Mouse (Mus musculus): ENCODE results near the gene Tmem41b. TPM values are rescaled to one million over a fixed set of nuclear protein-coding genes. Genes with fewer than 3 reads are reported as not detected.

Gene Tmem41b
- polyA plus RNA-seq, 1 experiment from 2014 or later: 62.6 TPM

- H3K9ac ChIP-seq (replicated peaks): peak overlapping the region; percentile 92
- peak overlapping the region; percentile 72 for H3K4me3 ChIP-seq (replicated peaks)
- WGBS: 8% methylated on average over 18 of the region's 18 CpGs
- peak overlapping the region; percentile 86 for H3K4me2 ChIP-seq
- H3K36me3 ChIP-seq: no peaks in the 10 kb centered on the region
- H3K27me3 ChIP-seq (replicated peaks): no peaks in the 10 kb centered on the region
- H3K9me3 ChIP-seq (replicated peaks): no peaks in the 10 kb centered on the region
- H3K27ac ChIP-seq (replicated peaks): peak overlapping the region; percentile 95
- ATAC-seq (ENCODE audit: low FRiP score): peak; percentile 11; the same call in 1 of the 2 replicates
- peaks cover 51% of the 10 kb centered on the region for H3K4me1 ChIP-seq
Measured at GRCm38 (mm10) chr7:109958843-109959715, 27.6 kb downstream of the Tmem41b start.

GRCm38 (mm10) chr7:109957996-109958789, 28.5 kb downstream of the Tmem41b start:
- Histone ChIP-seq H3K9me3 (replicated peaks) (no peaks in the 10 kb centered on the region), H3K27me3 (replicated peaks) (no peaks in the 10 kb centered on the region), H3K9ac (replicated peaks) (peak overlapping the region; percentile 92; the same call in 1 of the 2 replicates), H3K36me3 (no peaks in the 10 kb centered on the region), H3K4me2 (peak overlapping the region; percentile 86), H3K4me1 (peaks cover 54% of the 10 kb centered on the region), H3K4me3 (replicated peaks) (peak overlapping the region; percentile 72), H3K27ac (replicated peaks) (peak overlapping the region; percentile 95; the same call in 1 of the 2 replicates)
- 56% methylated on average over 8 of the region's 8 CpGs for WGBS
- ATAC-seq (ENCODE audit: low FRiP score): no peak

DNA sequence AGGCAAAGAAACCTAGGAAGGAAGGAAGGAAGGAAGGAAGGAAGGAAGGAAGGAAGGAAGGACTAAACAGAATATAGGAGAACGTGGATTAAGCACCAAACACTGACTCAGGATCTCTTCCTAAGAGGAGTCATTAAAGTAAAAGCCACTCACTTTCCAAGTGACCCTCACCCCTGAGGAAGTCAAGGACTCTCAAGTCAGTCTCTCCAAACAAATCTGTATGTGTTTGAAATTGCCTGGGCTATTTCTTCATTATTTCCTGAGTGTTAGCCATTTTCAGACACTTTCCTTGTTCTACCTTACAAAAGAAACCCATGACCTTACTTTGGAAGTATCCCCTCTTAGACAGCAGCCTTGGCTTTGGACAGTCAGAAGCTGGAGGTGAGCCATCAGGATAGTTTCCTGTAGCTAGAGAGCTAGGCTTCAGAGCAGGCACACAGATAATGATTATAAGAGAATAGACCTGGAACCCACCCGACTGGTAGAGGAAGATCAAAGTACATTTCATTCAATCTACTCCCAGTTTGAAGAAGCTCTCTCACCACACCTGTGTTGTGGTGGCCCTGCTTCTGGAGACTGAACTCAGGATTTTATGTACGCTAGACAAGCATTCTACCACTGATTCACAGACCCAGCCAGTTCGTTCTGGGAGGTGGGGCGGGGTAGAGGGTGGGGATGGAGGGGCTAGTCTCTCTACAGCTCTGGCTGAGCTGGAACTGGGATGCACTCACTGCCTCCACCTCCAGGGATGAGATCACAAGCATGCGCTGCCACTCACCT, 31.9 kb downstream of the Tmem41b start:
- H3K9ac ChIP-seq (replicated peaks): no peak overlapping the region
- H3K9me3 ChIP-seq (replicated peaks): no peaks in the 10 kb centered on the region
- 71% methylated on average over 6 of the region's 6 CpGs for WGBS
- H3K4me2 ChIP-seq: no peak overlapping the region
- H3K4me3 ChIP-seq (replicated peaks): no peak overlapping the region
- peaks cover 45% of the 10 kb centered on the region for H3K4me1 ChIP-seq
- ATAC-seq (ENCODE audit: low FRiP score): no peak
- no peak overlapping the region for H3K27ac ChIP-seq (replicated peaks)
- H3K36me3 ChIP-seq: no peaks in the 10 kb centered on the region
- H3K27me3 ChIP-seq (replicated peaks): no peaks in the 10 kb centered on the region

- WGBS: 67% methylated on average over 4 of the region's 4 CpGs
- Histone ChIP-seq H3K9me3 (replicated peaks) (no peaks in the 10 kb centered on the region), H3K4me3 (replicated peaks) (no peak overlapping the region), H3K36me3 (no peaks in the 10 kb centered on the region), H3K9ac (replicated peaks) (no peak overlapping the region), H3K27ac (replicated peaks) (no peak overlapping the region), H3K27me3 (replicated peaks) (no peaks in the 10 kb centered on the region), H3K4me2 (no peak overlapping the region), H3K4me1 (peaks cover 18% of the 10 kb centered on the region)
- no peak for ATAC-seq (ENCODE audit: low FRiP score)
Measured at GRCm38 (mm10) chr7:109951297-109951696, 35.4 kb downstream of the Tmem41b start.

DNA sequence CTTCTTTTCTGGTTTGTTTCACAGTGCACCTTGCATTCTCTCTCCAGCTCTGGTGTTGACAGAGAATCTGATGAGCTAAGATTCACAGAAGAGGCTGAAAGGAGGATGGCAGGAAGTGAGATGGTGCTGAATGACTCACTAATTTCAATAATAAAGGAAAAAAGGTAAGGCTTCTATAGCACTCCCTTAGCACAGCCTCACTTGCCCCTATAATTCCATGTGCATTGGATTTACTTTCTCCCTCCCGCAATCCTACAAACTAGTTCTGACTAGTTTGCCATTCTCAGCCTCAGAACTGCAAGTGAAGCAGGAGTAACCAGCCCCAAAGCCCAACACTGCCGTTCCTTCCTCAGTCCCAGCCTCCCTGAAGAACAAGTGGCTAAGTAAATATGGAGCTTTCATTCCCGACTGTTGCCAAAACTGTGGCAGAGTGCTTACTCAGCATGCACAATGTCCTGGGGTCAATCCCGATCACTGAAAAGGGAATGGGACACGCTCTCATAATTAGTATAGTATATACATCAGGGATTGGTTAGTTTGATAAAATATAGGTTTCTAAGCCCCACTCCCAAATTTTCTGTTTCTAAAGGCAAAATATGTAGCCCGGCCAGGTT, 42.2 kb downstream of the Tmem41b start:
- Histone ChIP-seq H3K9ac (replicated peaks) (no peak overlapping the region; the same call in 1 of the 2 replicates), H3K4me1 (peaks cover 7% of the 10 kb centered on the region), H3K9me3 (replicated peaks) (no peaks in the 10 kb centered on the region), H3K4me3 (replicated peaks) (no peak overlapping the region), H3K36me3 (no peaks in the 10 kb centered on the region), H3K27ac (replicated peaks) (0 out of 2 replicates have a peak overlapping the region, but pooled peaks have one; percentile 8), H3K27me3 (replicated peaks) (no peaks in the 10 kb centered on the region), H3K4me2 (no peak overlapping the region)
- WGBS: 52% methylated on average over 6 of the region's 6 CpGs
- ATAC-seq (ENCODE audit: low FRiP score): no peak

DNA sequence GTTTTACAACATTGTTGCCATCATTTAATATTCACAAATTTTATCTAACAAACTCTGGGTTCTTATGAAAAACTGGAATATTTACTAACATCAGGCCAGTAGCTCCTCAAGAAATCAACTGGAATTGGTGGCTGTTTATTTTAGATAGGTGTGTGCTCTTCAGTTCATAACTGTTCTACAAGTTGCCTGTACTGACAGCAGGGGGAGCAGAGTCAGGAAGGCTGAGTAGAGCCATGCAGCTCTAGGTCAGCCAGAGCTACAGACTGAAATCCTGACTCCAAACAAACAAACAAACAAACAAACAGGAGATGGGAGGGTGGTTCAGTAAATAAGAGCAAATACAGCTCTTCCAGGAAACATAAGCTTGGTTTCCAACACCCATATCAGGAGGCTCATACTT, 57.1 kb downstream of the Tmem41b start:
- Histone ChIP-seq H3K36me3 (peaks cover 33% of the 10 kb centered on the region), H3K27ac (replicated peaks) (no peak overlapping the region), H3K9me3 (replicated peaks) (no peaks in the 10 kb centered on the region), H3K4me3 (replicated peaks) (no peak overlapping the region), H3K9ac (replicated peaks) (no peak overlapping the region), H3K27me3 (replicated peaks) (no peaks in the 10 kb centered on the region), H3K4me1 (0 out of 2 replicates have a peak, but pooled peaks cover 11% of the 10 kb centered on the region), H3K4me2 (no peak overlapping the region)
- ATAC-seq (ENCODE audit: low FRiP score): no peak

DNA sequence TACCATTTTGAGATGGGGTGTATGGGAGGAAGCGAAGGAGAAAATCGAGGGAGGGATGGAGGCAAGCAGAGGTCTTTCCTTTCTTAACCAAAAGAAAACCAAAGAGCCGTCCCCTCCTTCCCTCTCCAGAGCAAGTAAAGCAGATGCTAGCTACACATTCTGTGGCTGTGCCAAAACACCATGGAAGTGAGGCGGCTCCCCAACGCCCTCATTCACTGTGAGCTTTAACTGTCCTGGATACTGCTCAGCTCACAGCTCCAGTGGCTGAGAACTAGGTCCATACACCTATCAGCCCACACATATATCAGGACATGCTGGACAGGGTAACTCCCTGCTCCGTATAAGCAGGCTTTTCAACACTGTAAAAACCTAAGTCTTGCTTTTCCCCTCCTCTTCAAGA, 58.4 kb downstream of the Tmem41b start:
- no peak for ATAC-seq (ENCODE audit: low FRiP score)
- Histone ChIP-seq H3K27ac (replicated peaks) (no peak overlapping the region), H3K27me3 (replicated peaks) (no peaks in the 10 kb centered on the region), H3K9me3 (replicated peaks) (no peaks in the 10 kb centered on the region), H3K9ac (replicated peaks) (no peak overlapping the region), H3K4me3 (replicated peaks) (no peak overlapping the region), H3K4me2 (no peak overlapping the region), H3K36me3 (peaks cover 25% of the 10 kb centered on the region), H3K4me1 (0 out of 2 replicates have a peak, but pooled peaks cover 11% of the 10 kb centered on the region)
- WGBS: 77% methylated on average over 6 of the region's 6 CpGs

GRCm38 (mm10) chr7:109924965-109925364, 61.8 kb downstream of the Tmem41b start:
- no peak for ATAC-seq (ENCODE audit: low FRiP score)
- H3K27me3 ChIP-seq (replicated peaks): no peaks in the 10 kb centered on the region
- no peak overlapping the region for H3K9ac ChIP-seq (replicated peaks)
- 0 out of 2 replicates have a peak, but pooled peaks cover 11% of the 10 kb centered on the region for H3K4me1 ChIP-seq
- 0 out of 2 replicates have a peak overlapping the region, but pooled peaks have one; percentile 5 for H3K27ac ChIP-seq (replicated peaks)
- no peak overlapping the region for H3K4me2 ChIP-seq
- WGBS: 76% methylated on average over 2 of the region's 2 CpGs
- no peak overlapping the region for H3K4me3 ChIP-seq (replicated peaks)
- no peaks in the 10 kb centered on the region for H3K9me3 ChIP-seq (replicated peaks)
- H3K36me3 ChIP-seq: peaks cover 27% of the 10 kb centered on the region

DNA sequence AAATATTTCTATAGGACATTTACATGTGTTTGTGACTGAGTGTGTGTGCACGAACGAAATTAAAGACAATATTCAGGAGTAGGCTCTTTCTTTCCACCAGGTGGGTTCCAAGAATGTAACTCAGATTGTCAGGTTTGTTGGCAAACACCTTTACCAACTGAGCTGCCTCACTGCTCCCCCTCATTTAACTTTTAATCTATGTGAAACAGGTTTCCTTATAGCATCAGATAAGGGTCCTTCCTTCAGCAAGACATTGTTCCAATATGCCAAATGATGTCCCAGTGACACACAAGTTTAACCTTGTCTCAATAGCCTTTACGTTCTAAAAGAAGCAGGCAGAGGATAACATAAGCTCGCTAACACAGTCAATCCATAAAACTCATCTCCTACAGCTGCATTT, 63.8 kb downstream of the Tmem41b start:
- H3K4me2 ChIP-seq: no peak overlapping the region
- 90% methylated on average over 4 of the region's 4 CpGs for WGBS
- no peaks in the 10 kb centered on the region for H3K27me3 ChIP-seq (replicated peaks)
- peaks cover 37% of the 10 kb centered on the region for H3K36me3 ChIP-seq
- no peaks in the 10 kb centered on the region for H3K9me3 ChIP-seq (replicated peaks)
- no peak overlapping the region for H3K4me3 ChIP-seq (replicated peaks)
- H3K9ac ChIP-seq (replicated peaks): no peak overlapping the region
- no peak for ATAC-seq (ENCODE audit: low FRiP score)
- H3K27ac ChIP-seq (replicated peaks): no peak overlapping the region
- H3K4me1 ChIP-seq: 0 out of 2 replicates have a peak, but pooled peaks cover 11% of the 10 kb centered on the region

Measured in neural tube, embryonic 15.5 days (tissue).